Mouse (Mus musculus): ENCODE results near the gene Rcsd1.
A peak's percentile ranks its signal among the peaks of the same experiment; 100 is the strongest.
"Not testable (repeated sequence)": the region's sequence is repeated elsewhere in the genome, so short reads cannot be mapped to it uniquely, and the experiment has no call there.

The Rcsd1 gene

GRCm38 (mm10) chr1:165689845-165690244 is 19.7 kb downstream of the Rcsd1 start:
- DNase-seq (ENCODE audit: low spot score) = no peak

- no peak for DNase-seq (ENCODE audit: low spot score)
Measured at GRCm38 (mm10) chr1:165687861-165688260, 21.7 kb downstream of the Rcsd1 start.

GRCm38 (mm10) chr1:165686963-165687362 is 22.6 kb downstream of the Rcsd1 start:
- no peak for DNase-seq (ENCODE audit: low spot score)

- DNase-seq (ENCODE audit: low spot score) = no peak
Measured at GRCm38 (mm10) chr1:165686349-165686748, 23.2 kb downstream of the Rcsd1 start.

- no peak for DNase-seq (ENCODE audit: low spot score)
Measured at GRCm38 (mm10) chr1:165684261-165685203, 25.0 kb downstream of the Rcsd1 start.

GRCm38 (mm10) chr1:165682056-165682853 is 27.3 kb downstream of the Rcsd1 start:
- DNase-seq (ENCODE audit: low spot score) = peak; percentile 47

GRCm38 (mm10) chr1:165681045-165681794 is 28.3 kb downstream of the Rcsd1 start:
- DNase-seq (ENCODE audit: low spot score) = peak; percentile 18

GRCm38 (mm10) chr1:165680086-165680485 is 29.5 kb downstream of the Rcsd1 start:
- DNase-seq (ENCODE audit: low spot score) = not testable (repeated sequence)

GRCm38 (mm10) chr1:165679618-165679997 is 29.9 kb downstream of the Rcsd1 start:
- no peak for DNase-seq (ENCODE audit: low spot score)

GRCm38 (mm10) chr1:165678861-165679617 is 30.5 kb downstream of the Rcsd1 start:
- DNase-seq (ENCODE audit: low spot score) = no peak

- DNase-seq (ENCODE audit: low spot score) = no peak
Measured at GRCm38 (mm10) chr1:165677558-165677957, 32.0 kb downstream of the Rcsd1 start.

GRCm38 (mm10) chr1:165676993-165677392 is 32.6 kb downstream of the Rcsd1 start:
- DNase-seq (ENCODE audit: low spot score) = no peak

- no peak for DNase-seq (ENCODE audit: low spot score)
Measured at GRCm38 (mm10) chr1:165675167-165675566, 34.4 kb downstream of the Rcsd1 start.

GRCm38 (mm10) chr1:165672355-165672754 is 37.2 kb downstream of the Rcsd1 start:
- no peak for DNase-seq (ENCODE audit: low spot score)

- DNase-seq (ENCODE audit: low spot score) = no peak
Measured at GRCm38 (mm10) chr1:165670056-165670455, 39.5 kb downstream of the Rcsd1 start.

- no peak for DNase-seq (ENCODE audit: low spot score)
Measured at GRCm38 (mm10) chr1:165668904-165669303, 40.7 kb downstream of the Rcsd1 start.

GRCm38 (mm10) chr1:165667380-165667779 is 42.2 kb downstream of the Rcsd1 start:
- no peak for DNase-seq (ENCODE audit: low spot score)

GRCm38 (mm10) chr1:165666944-165667343 is 42.6 kb downstream of the Rcsd1 start:
- DNase-seq (ENCODE audit: low spot score) = no peak

- no peak for DNase-seq (ENCODE audit: low spot score)
Measured at GRCm38 (mm10) chr1:165665758-165666157, 43.8 kb downstream of the Rcsd1 start.

GRCm38 (mm10) chr1:165663277-165663676 is 46.3 kb downstream of the Rcsd1 start:
- DNase-seq (ENCODE audit: low spot score) = no peak

GRCm38 (mm10) chr1:165662426-165663192 is 46.9 kb downstream of the Rcsd1 start:
- no peak for DNase-seq (ENCODE audit: low spot score)
